Comparison of ENCODE assay signal across 8 mouse cellular contexts in the genomic region with DNA sequence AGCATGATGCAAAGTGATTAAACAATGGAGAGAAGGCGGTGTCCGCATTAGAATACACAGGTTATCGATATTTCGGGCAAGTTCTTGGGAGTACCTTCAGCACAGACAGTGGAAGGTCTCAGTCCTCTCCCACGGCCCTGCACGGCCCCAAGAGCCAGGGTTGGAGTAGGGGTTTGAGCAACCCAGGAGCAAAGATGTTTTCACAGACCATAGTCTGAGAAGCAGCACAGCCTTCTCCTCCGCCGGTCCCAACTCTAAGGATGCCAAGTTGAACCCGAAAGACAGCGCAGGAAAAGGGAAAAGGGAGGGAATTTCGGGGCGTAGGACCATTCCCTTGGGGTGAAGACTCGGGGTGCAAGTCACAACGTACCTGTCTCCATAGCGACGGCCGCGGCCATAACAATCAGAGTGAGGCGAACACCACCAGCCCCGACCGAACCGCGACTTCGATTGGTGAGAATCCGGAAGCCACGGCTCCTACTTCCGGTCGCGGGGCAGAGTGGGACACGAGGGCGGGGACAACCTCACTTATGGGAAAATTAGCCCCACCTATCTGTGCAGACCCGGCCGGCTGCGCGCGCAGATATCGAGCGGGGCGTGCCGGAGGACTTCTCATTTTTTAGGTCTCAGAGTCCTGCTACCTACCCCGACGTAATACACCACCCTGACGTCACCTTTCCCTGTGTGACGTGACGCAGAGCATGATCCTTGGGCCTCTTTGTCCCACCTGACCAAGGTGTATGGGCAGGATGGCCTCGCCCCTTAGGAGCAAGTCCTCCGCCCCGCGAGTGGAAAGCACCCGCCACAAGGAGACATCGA. TPM values are rescaled to one million over a fixed set of nuclear protein-coding genes. Genes with fewer than 3 reads are reported as not detected.
DNase-seq lines count a peak whose midpoint lies in the region; ATAC-seq lines count a peak whose summit lies in the region.

No protein-coding gene starts in this region.

- peak; percentile 95 for ATAC-seq in hindbrain, embryonic 14.5 days (ENCODE audit: low FRiP score)

- peaks cover 24% of the 10 kb centered on the region for H3K4me1 ChIP-seq in hindbrain, embryonic 14.5 days (replicated peaks; ENCODE audit: control insufficient read depth, insufficient read depth, low read length)

- WGBS in hindbrain, embryonic 14.5 days = under 1% methylated on average over 51 of the region's 51 CpGs

- H3K9ac ChIP-seq in hindbrain, embryonic 14.5 days = peak overlapping the region; percentile 75

- H3K27ac ChIP-seq in hindbrain, embryonic 14.5 days = peak overlapping the region; percentile 85

- H3K4me2 ChIP-seq in hindbrain, embryonic 14.5 days (replicated peaks) = peak overlapping the region; percentile 82

- peak; percentile 98 for DNase-seq in NIH3T3 (ENCODE audit: low read depth)
- peak; percentile 98 for DNase-seq in cerebellum, postnatal 10 days
- peak; percentile 93 for DNase-seq in frontal cortex, postnatal 14 days (ENCODE audit: low spot score in 2 of 2)
- DNase-seq in hindbrain, embryonic 14.5 days (ENCODE audit: low spot score) = peak; percentile 98
- peak; percentile 94 for DNase-seq in layer of hippocampus, postnatal 36 days
- peak; percentile 97 for DNase-seq in lung, postnatal 36 days
- DNase-seq in retina, postnatal 1 day = peak; percentile 96
- DNase-seq in urinary bladder, adult 18-20 months (ENCODE audit: low spot score in 2 of 2) = peak; percentile 79 to 90

- peaks cover 34% of the 10 kb centered on the region for H3K36me3 ChIP-seq in hindbrain, embryonic 14.5 days (replicated peaks; ENCODE audit: control insufficient read depth, insufficient read depth)

- peak overlapping the region; percentile 78 for H3K4me3 ChIP-seq in hindbrain, embryonic 14.5 days (replicated peaks; ENCODE audit: low read length)

- H3K9me3 ChIP-seq in hindbrain, embryonic 14.5 days (ENCODE audit: control insufficient read depth, low read length) = no peaks in the 10 kb centered on the region

- H3K27me3 ChIP-seq in hindbrain, embryonic 14.5 days (ENCODE audit: control insufficient read depth, insufficient read depth, low read length) = no peaks in the 10 kb centered on the region

RNA-seq across cellular contexts. Expression of a gene that starts 0.6 kb away (rescaled TPM):
- polyA plus RNA-seq in hindbrain, embryonic 14.5 days (2014; fragmentation: Nextera tagmentation; extraction: Ambion mirVana) = 50.8 and 52.8 TPM in 2 replicates
- 10 to 100 TPM; 12.6 to 15.8 TPM for total RNA-seq in layer of hippocampus, postnatal 36 days (2021)

RNA-seq across cellular contexts. Expression of a gene that starts 7.5 kb away (rescaled TPM):
- 141 and 151 TPM in 2 replicates for polyA plus RNA-seq in hindbrain, embryonic 14.5 days (2014; fragmentation: Nextera tagmentation; extraction: Ambion mirVana)
- total RNA-seq in layer of hippocampus, postnatal 36 days (2021) = 10 to 100 TPM; 33.0 to 36.4 TPM

RNA-seq across cellular contexts. Expression of a gene that starts 7.5 kb away (rescaled TPM):
- 14.3 and 17.1 TPM in 2 replicates for polyA plus RNA-seq in hindbrain, embryonic 14.5 days (2014; fragmentation: Nextera tagmentation; extraction: Ambion mirVana)
- total RNA-seq in layer of hippocampus, postnatal 36 days (2021) = 10 to 100 TPM; 25.5 to 30.7 TPM

RNA-seq across cellular contexts. Expression of a gene that starts 8.2 kb away (rescaled TPM):
- 0.25 and 0.40 TPM in 2 replicates for polyA plus RNA-seq in hindbrain, embryonic 14.5 days (2014; fragmentation: Nextera tagmentation; extraction: Ambion mirVana)
- total RNA-seq in layer of hippocampus, postnatal 36 days (2021) = 10 to 100 TPM; 11.7 to 12.4 TPM

RNA-seq across cellular contexts. Expression of a gene that starts 52.2 kb away (rescaled TPM):
- polyA plus RNA-seq in hindbrain, embryonic 14.5 days (2014; fragmentation: Nextera tagmentation; extraction: Ambion mirVana) = 2.0 and 2.8 TPM in 2 replicates
- total RNA-seq in layer of hippocampus, postnatal 36 days (2021) = 1 to 10 TPM; 6.5 to 6.9 TPM

Comparison
In these comparisons a context has a peak if more than half of its experiments do, and no peak if none do; other contexts are left out.
1. Peak in every context shown above with its lines: DNase-seq, ATAC-seq, H3K4me3 ChIP-seq and H3K27ac ChIP-seq.